Mouse (Mus musculus) bone marrow macrophage, adult 2 months (primary cell): ENCODE measurements around the gene Rnh1.

Experiments used
- CTCF ChIP-seq: IDR thresholded peaks from 2 replicates; pipeline ENCODE4 v1.5.1; 2012; ENCODE audit warnings: low read depth, mild to moderate bottlenecking, low read length, moderate library complexity
- POLR2A ChIP-seq: IDR thresholded peaks from 2 replicates; pipeline ENCODE4 v1.6.1; 2012; ENCODE audit warnings: mild to moderate bottlenecking, low read depth, low read length, borderline replicate concordance

DNA sequence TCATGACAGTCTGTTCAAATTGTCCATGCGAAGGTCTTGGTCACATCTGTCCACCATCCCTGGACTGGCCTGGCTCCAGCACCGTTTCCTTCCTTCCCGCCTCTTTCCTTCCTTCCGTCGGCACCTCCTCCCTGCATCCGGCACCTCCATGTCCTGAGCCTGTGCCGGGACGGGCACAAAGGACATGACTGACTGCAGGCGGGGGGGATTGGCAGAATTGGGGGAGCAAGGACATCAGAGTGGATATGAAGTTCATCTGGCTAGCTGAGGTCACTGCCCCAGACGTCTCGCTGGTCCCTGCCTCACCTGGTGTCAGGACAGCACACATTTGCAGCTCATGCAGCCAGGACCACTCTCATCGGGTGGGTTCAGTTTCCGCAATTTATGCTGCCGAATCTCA, 18.4 kb upstream of the Rnh1 start:
- TF ChIP-seq CTCF = no peak
- TF ChIP-seq POLR2A = no peak
